Mouse (Mus musculus) heart, embryonic 15.5 days (tissue): ENCODE data around the gene Lin7a. TPM values are rescaled to one million over a fixed set of nuclear protein-coding genes. Genes with fewer than 3 reads are reported as not detected.

ENCODE experiments used
- ATAC-seq: fragments of 200-750 bp; cut with Nextera tagmentation; replicated peaks from 2 replicates; pipeline ENCODE4 v1.8.0; 2017; ENCODE audit warnings: low read depth, moderate TSS enrichment; ENCODE audit not compliant: insufficient number of reproducible peaks, insufficient read depth, low FRiP score
- H3K27ac ChIP-seq: fragments of 300-500 bp; sonication (generic); 2 replicates; pipeline ENCODE4 v1.5.1; 2015; ENCODE audit warnings: mild to moderate bottlenecking, inconsistent platforms
- H3K27me3 ChIP-seq: fragments of 300-500 bp; sonication (generic); 2 replicates; pipeline ENCODE4 v1.6.1; 2015; ENCODE audit warnings: inconsistent platforms
- H3K36me3 ChIP-seq: fragments of 300-500 bp; sonication (generic); 2 replicates; pipeline ENCODE4 v1.6.1; 2015; ENCODE audit warnings: mild to moderate bottlenecking, inconsistent platforms
- H3K4me1 ChIP-seq: fragments of 300-500 bp; sonication (generic); replicated peaks from 2 replicates; pipeline ENCODE4 v1.6.1; 2015; ENCODE audit warnings: inconsistent platforms
- H3K4me2 ChIP-seq: fragments of 300-500 bp; sonication (generic); 2 replicates; pipeline ENCODE4 v1.6.1; 2015; ENCODE audit warnings: inconsistent platforms, mild to moderate bottlenecking, moderate library complexity
- H3K4me3 ChIP-seq: fragments of 300-500 bp; sonication (generic); 2 replicates; pipeline ENCODE4 v1.5.1; 2015; ENCODE audit warnings: mild to moderate bottlenecking, inconsistent platforms
- H3K9ac ChIP-seq: fragments of 300-500 bp; sonication (generic); 2 replicates; pipeline ENCODE4 v1.6.1; 2015; ENCODE audit warnings: mild to moderate bottlenecking, inconsistent platforms
- H3K9me3 ChIP-seq: fragments of 300-500 bp; sonication (generic); replicated peaks from 2 replicates; pipeline ENCODE4 v1.6.1; 2016; ENCODE audit warnings: inconsistent platforms
- WGBS: fragments of 180-500 bp; shearing (Covaris S2); methylation state at CpG from one replicate; pipeline ENCODE4 v1.1.7; 2015; ENCODE audit warnings: mixed read lengths; 5-methylcytosine and 5-hydroxymethylcytosine counted together
- polyA plus RNA-seq: library from polyadenylated mRNA; unstranded; fragments of >200 nt; fragmentation: Nextera tagmentation; extraction: Ambion mirVana; gene quantifications from 2 replicates; pipeline ENCODE4 v1.2.1, GENCODE M21; 2015

The Lin7a gene
- polyA plus RNA-seq, 1 experiment from 2014 or later, result 1.4 TPM

- Histone ChIP-seq H3K4me1 (no peaks in the 10 kb centered on the region), H3K36me3 (no peaks in the 10 kb centered on the region), H3K4me2 (no peak overlapping the region), H3K27me3 (no peaks in the 10 kb centered on the region), H3K9me3 (no peaks in the 10 kb centered on the region), H3K4me3 (no peak overlapping the region), H3K27ac (no peak overlapping the region), H3K9ac (no peak overlapping the region)
- 80% methylated on average over 2 of the region's 2 CpGs for WGBS
- ATAC-seq, result no peak
These were observed 25.5 kb upstream of the Lin7a start for GRCm38 (mm10) chr10:107245961-107246460.

- no peak overlapping the region for H3K4me3 ChIP-seq
- no peak for ATAC-seq
- H3K9me3 ChIP-seq, result no peaks in the 10 kb centered on the region
- H3K4me2 ChIP-seq, result no peak overlapping the region
- H3K4me1 ChIP-seq, result no peaks in the 10 kb centered on the region
- H3K27me3 ChIP-seq, result no peaks in the 10 kb centered on the region
- 77% methylated on average over 6 of the region's 6 CpGs for WGBS
- no peaks in the 10 kb centered on the region for H3K36me3 ChIP-seq
- H3K27ac ChIP-seq, result no peak overlapping the region
- H3K9ac ChIP-seq, result no peak overlapping the region
These were observed 24.4 kb upstream of the Lin7a start for GRCm38 (mm10) chr10:107247001-107247670.

GRCm38 (mm10) chr10:107248481-107248880 is 23.0 kb upstream of the Lin7a start:
- ATAC-seq, result no peak
- 80% methylated on average over 8 of the region's 8 CpGs for WGBS
- Histone ChIP-seq H3K9me3 (no peaks in the 10 kb centered on the region), H3K9ac (no peak overlapping the region), H3K36me3 (no peaks in the 10 kb centered on the region), H3K4me3 (no peak overlapping the region), H3K27ac (no peak overlapping the region), H3K4me2 (no peak overlapping the region), H3K4me1 (no peaks in the 10 kb centered on the region), H3K27me3 (no peaks in the 10 kb centered on the region)

- no peak overlapping the region for H3K4me2 ChIP-seq
- no peaks in the 10 kb centered on the region for H3K9me3 ChIP-seq
- WGBS, result 69% methylated on average over 7 of the region's 7 CpGs
These were observed 22.4 kb upstream of the Lin7a start for GRCm38 (mm10) chr10:107249056-107249455.

GRCm38 (mm10) chr10:107249606-107250186 is 21.8 kb upstream of the Lin7a start:
- no peaks in the 10 kb centered on the region for H3K36me3 ChIP-seq
- ATAC-seq, result no peak
- no peak overlapping the region for H3K9ac ChIP-seq
- no peak overlapping the region for H3K4me2 ChIP-seq
- H3K4me1 ChIP-seq, result no peaks in the 10 kb centered on the region
- no peaks in the 10 kb centered on the region for H3K27me3 ChIP-seq
- H3K9me3 ChIP-seq, result no peaks in the 10 kb centered on the region
- H3K27ac ChIP-seq, result no peak overlapping the region
- no peak overlapping the region for H3K4me3 ChIP-seq
- 63% methylated on average over 5 of the region's 5 CpGs for WGBS

More at GRCm38 (mm10) chr10:107249056-107249455, 22.4 kb upstream of the Lin7a start:
- H3K27ac ChIP-seq, result no peak overlapping the region
- no peaks in the 10 kb centered on the region for H3K27me3 ChIP-seq
- no peaks in the 10 kb centered on the region for H3K4me1 ChIP-seq
- H3K36me3 ChIP-seq, result no peaks in the 10 kb centered on the region
- no peak for ATAC-seq
- no peak overlapping the region for H3K4me3 ChIP-seq
- H3K9ac ChIP-seq, result no peak overlapping the region

GRCm38 (mm10) chr10:107250346-107251210 is 20.9 kb upstream of the Lin7a start:
- no peak for ATAC-seq
- WGBS, result 73% methylated on average over 7 of the region's 7 CpGs
- H3K9me3 ChIP-seq, result no peaks in the 10 kb centered on the region
- no peak overlapping the region for H3K9ac ChIP-seq
- H3K27me3 ChIP-seq, result no peaks in the 10 kb centered on the region
- H3K4me1 ChIP-seq, result no peaks in the 10 kb centered on the region
- no peak overlapping the region for H3K4me2 ChIP-seq
- no peaks in the 10 kb centered on the region for H3K36me3 ChIP-seq
- no peak overlapping the region for H3K27ac ChIP-seq
- no peak overlapping the region for H3K4me3 ChIP-seq

- Histone ChIP-seq H3K9me3 (no peaks in the 10 kb centered on the region), H3K4me1 (no peaks in the 10 kb centered on the region), H3K27me3 (no peaks in the 10 kb centered on the region), H3K4me3 (no peak overlapping the region), H3K36me3 (no peaks in the 10 kb centered on the region), H3K4me2 (no peak overlapping the region), H3K27ac (no peak overlapping the region), H3K9ac (no peak overlapping the region)
- ATAC-seq, result no peak
- WGBS, result 78% methylated on average over 2 of the region's 2 CpGs
These were observed 20.2 kb upstream of the Lin7a start for GRCm38 (mm10) chr10:107251271-107251670.

GRCm38 (mm10) chr10:107251801-107252502 is 19.5 kb upstream of the Lin7a start:
- H3K9me3 ChIP-seq, result no peaks in the 10 kb centered on the region
- 77% methylated on average over 2 of the region's 2 CpGs for WGBS

GRCm38 (mm10) chr10:107252503-107252815 is 19.0 kb upstream of the Lin7a start:
- Histone ChIP-seq H3K4me1 (no peaks in the 10 kb centered on the region), H3K4me2 (no peak overlapping the region), H3K4me3 (no peak overlapping the region), H3K9ac (no peak overlapping the region), H3K9me3 (no peaks in the 10 kb centered on the region), H3K27ac (no peak overlapping the region), H3K36me3 (no peaks in the 10 kb centered on the region), H3K27me3 (no peaks in the 10 kb centered on the region)
- no peak for ATAC-seq
- WGBS, result 68% methylated on average over 3 of the region's 3 CpGs

More at GRCm38 (mm10) chr10:107251801-107252502, 19.5 kb upstream of the Lin7a start:
- ATAC-seq, result no peak
- Histone ChIP-seq H3K4me2 (no peak overlapping the region), H3K4me1 (no peaks in the 10 kb centered on the region), H3K4me3 (no peak overlapping the region), H3K27ac (no peak overlapping the region), H3K27me3 (no peaks in the 10 kb centered on the region), H3K9ac (no peak overlapping the region), H3K36me3 (no peaks in the 10 kb centered on the region)

- Histone ChIP-seq H3K4me1 (no peaks in the 10 kb centered on the region), H3K4me2 (no peak overlapping the region), H3K27me3 (no peaks in the 10 kb centered on the region), H3K4me3 (no peak overlapping the region), H3K27ac (no peak overlapping the region), H3K36me3 (no peaks in the 10 kb centered on the region), H3K9ac (no peak overlapping the region), H3K9me3 (no peaks in the 10 kb centered on the region)
- WGBS, result 81% methylated on average over 4 of the region's 4 CpGs
- no peak for ATAC-seq
These were observed 18.1 kb upstream of the Lin7a start for GRCm38 (mm10) chr10:107253191-107253965.
